Mouse (Mus musculus) common myeloid progenitor, adult 5-6 weeks (primary cell): Measurements from ENCODE around the gene Dvl2. TPM values are rescaled to one million over a fixed set of nuclear protein-coding genes. Genes with fewer than 3 reads are reported as not detected.

Experiments used
- ATAC-seq: replicated peaks from 2 replicates; pipeline ENCODE4 v1.8.0; 2016; ENCODE audit warnings: low read depth, mild to moderate bottlenecking, moderate TSS enrichment, inconsistent platforms; ENCODE audit not compliant: poor library complexity, severe bottlenecking
- total RNA-seq: library from RNA; stranded (forward); fragments of 200-1000, 187-1606 nt; gene quantifications from 2 replicates; pipeline ENCODE4 v1.2.3, GENCODE M21; 2017

The Dvl2 gene
- total RNA-seq, 1 experiment from 2014 or later: 13.1 TPM

DNA sequence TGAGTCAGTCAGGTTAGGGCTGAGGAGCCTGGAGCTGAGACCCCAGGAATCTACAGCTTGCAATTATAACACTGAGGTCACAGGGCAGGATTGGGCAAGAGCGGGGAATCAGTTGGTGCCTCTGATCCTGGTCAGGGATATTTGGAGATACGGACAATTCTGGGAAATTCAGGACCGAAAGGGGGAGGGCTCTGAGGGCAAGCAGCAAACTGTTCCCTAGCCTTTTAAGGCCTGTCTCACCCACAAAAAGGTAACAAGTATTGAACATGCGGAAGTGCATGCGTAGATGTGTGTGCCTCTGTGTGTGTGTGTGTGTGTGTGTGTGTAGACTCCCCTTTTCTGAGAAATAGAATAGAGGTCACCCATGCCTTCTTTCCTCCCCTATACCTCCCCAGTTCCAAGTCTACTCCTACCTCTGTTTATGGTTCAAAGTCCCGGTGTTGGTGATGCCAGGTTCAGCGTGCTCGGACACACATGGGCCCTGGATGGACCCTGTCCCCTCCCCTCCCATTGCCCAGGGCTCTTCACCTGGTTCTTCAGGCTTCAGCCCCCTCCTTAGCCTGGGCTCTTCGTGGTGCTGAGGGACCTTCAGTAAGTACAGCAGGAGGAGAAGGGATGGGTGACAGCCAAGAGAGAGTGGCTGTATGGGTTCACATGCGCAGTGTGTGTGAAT lies 53.6 kb downstream of the Dvl2 start, which contains the start of gene Asgr1:
Asgr1 (plus strand) TSS at position 188 of the 673 bp plus-strand sequence.
- no peak for ATAC-seq

DNA sequence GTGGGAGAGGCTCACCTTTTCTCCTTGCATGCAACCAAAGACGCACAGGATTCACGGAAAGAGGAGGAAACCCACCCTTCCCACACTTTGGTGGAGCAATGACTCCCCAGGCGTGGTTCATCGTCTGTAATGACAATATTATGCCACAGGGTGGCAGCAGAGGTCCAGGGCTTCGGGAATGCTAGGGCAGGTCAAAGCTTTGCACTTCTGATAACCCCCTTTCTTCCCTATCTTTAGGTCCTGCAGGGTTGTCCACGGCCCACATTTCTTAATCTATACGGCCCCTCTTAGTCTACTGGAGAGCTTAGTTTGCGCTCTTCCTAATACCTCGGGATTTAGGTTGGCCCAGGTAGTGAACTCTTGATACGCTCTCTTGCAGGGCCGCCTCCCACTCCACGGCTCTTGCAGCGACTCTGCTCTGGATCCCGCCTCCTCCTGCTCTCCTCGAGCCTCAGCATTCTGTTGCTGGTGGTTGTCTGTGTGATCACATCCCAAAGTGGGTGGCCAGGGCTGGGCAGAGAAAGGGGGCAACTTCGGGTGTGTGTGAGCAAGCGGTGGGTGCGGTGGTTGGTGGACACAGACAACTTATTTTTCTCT lies 55.3 kb downstream of the Dvl2 start:
- peak; percentile 94 for ATAC-seq

DNA sequence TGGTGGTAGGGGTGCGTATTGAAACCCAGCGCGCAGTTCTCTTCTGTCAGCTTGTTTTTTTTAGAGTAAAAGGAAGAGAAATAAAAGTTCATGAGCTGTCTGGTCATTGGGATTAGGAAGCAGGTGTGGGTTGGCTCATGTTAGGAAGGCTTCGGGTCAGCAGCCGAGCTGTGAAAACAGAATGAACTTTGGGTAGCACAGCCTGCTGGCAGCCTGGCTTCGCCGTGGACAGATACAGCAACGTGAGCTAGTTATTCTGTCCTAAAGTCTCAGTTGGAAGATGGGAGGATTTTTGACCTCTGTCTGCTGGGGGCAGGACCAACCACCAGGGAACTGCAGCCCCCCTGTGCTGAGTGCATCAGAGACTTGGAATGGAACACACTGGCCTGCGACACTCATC lies 57.4 kb downstream of the Dvl2 start:
- ATAC-seq: no peak

DNA sequence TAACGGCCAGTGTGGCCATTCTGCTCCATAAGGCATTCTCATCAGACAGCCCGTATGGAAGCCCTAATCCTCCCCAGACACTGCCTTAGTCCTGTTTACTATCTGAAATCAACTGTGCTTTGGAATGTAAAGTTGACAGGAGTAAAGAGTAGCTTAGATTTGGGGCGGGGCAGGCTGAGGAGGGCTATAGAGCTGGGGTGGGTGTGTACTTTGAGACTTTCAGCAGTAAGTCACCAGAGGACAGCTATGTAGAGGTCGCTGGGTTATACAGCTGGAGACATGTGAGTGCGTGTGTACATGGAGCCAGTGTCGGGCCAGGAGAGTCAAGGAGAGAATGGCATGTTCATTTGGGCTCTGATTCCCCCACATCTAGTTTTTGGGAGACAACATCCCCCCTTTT lies 59.5 kb downstream of the Dvl2 start:
- no peak for ATAC-seq

Other genes with a start within 250 kb of the Dvl2 start
- 59.3 and 132 TPM in 2 replicates for gene Polr2a, start 242.0 kb upstream of the Dvl2 start, total RNA-seq
- gene Slc35g3, start 238.6 kb upstream of the Dvl2 start, total RNA-seq: not detected in 2 replicates
- 2.2 and 2.6 TPM in 2 replicates for gene Zbtb4, start 234.7 kb upstream of the Dvl2 start, total RNA-seq
- gene Chrnb1, start 204.7 kb upstream of the Dvl2 start, total RNA-seq: 0.27 and 1.5 TPM in 2 replicates
- 2.5 TPM in 1 of 2 replicates, not detected in the other for gene Fgf11, start 198.7 kb upstream of the Dvl2 start, total RNA-seq
- not detected in 2 replicates for gene Tmem102, start 195.0 kb upstream of the Dvl2 start, total RNA-seq
- gene Gm39566, start 185.3 kb upstream of the Dvl2 start, total RNA-seq: not detected in 2 replicates
- gene Spem2, start 182.1 kb upstream of the Dvl2 start, total RNA-seq: not detected in 2 replicates
- not detected in 2 replicates for gene Spem1, start 178.4 kb upstream of the Dvl2 start, total RNA-seq
- 6.5 and 8.6 TPM in 2 replicates for gene Nlgn2, start 162.8 kb upstream of the Dvl2 start, total RNA-seq
- gene Tmem256, start 162.1 kb upstream of the Dvl2 start, total RNA-seq: 245 and 258 TPM in 2 replicates
- gene Plscr3, start 154.2 kb upstream of the Dvl2 start, total RNA-seq: 24.6 and 31.0 TPM in 2 replicates
- not detected in 2 replicates for gene Tnk1, start 141.9 kb upstream of the Dvl2 start, total RNA-seq
- not detected in 2 replicates for gene Tmem95, start 122.6 kb upstream of the Dvl2 start, total RNA-seq
- 0.39 and 0.50 TPM in 2 replicates for gene Kctd11, start 119.2 kb upstream of the Dvl2 start, total RNA-seq
- 73.1 and 81.7 TPM in 2 replicates for gene Acap1, start 105.1 kb upstream of the Dvl2 start, total RNA-seq
- 5.5 and 5.9 TPM in 2 replicates for gene 2810408A11Rik, start 99.6 kb upstream of the Dvl2 start, total RNA-seq
- 26.9 and 32.3 TPM in 2 replicates for gene Neurl4, start 99.5 kb upstream of the Dvl2 start, total RNA-seq
- gene Gps2, start 86.7 kb upstream of the Dvl2 start, total RNA-seq: 42.0 and 78.8 TPM in 2 replicates
- 854 and 864 TPM in 2 replicates for gene Eif5a, start 78.6 kb upstream of the Dvl2 start, total RNA-seq
- not detected in 2 replicates for gene Ybx2, start 64.8 kb upstream of the Dvl2 start, total RNA-seq
- gene Slc2a4, start 52.4 kb upstream of the Dvl2 start, total RNA-seq: 0.78 TPM in 1 of 2 replicates, not detected in the other
- not detected in 2 replicates for gene Cldn7, start 35.8 kb upstream of the Dvl2 start, total RNA-seq
- gene Ctdnep1, start 19.4 kb upstream of the Dvl2 start, total RNA-seq: 22.1 and 47.1 TPM in 2 replicates
- 41.2 and 47.0 TPM in 2 replicates for gene Elp5, start 18.1 kb upstream of the Dvl2 start, total RNA-seq
- 163 and 255 TPM in 2 replicates for gene Gabarap, start 9.5 kb upstream of the Dvl2 start, total RNA-seq
- gene Phf23, start 4.8 kb upstream of the Dvl2 start, total RNA-seq: 40.9 and 59.2 TPM in 2 replicates
- gene Acadvl, start 14.8 kb downstream of the Dvl2 start, total RNA-seq: 43.7 and 46.0 TPM in 2 replicates
- 3.0 and 5.2 TPM in 2 replicates for gene Dlg4, start 16.3 kb downstream of the Dvl2 start, total RNA-seq
- gene Asgr1, start 53.5 kb downstream of the Dvl2 start, total RNA-seq: 0.82 TPM in 1 of 2 replicates, not detected in the other
- gene Asgr2, start 92.0 kb downstream of the Dvl2 start, total RNA-seq: not detected in 2 replicates
- gene Mgl2, start 129.7 kb downstream of the Dvl2 start, total RNA-seq: 1.1 and 1.5 TPM in 2 replicates
- 7.7 and 7.9 TPM in 2 replicates for gene Clec10a, start 155.6 kb downstream of the Dvl2 start, total RNA-seq
- gene Slc16a11, start 212.2 kb downstream of the Dvl2 start, total RNA-seq: 0.49 and 0.78 TPM in 2 replicates
- 4.1 and 4.8 TPM in 2 replicates for gene Slc16a13, start 220.5 kb downstream of the Dvl2 start, total RNA-seq
- 0.41 and 0.82 TPM in 2 replicates for gene Bcl6b, start 229.2 kb downstream of the Dvl2 start, total RNA-seq
- gene 0610010K14Rik, start 237.3 kb downstream of the Dvl2 start, total RNA-seq: 43.5 and 49.9 TPM in 2 replicates
- not detected in 2 replicates for gene Gm21988, start 239.2 kb downstream of the Dvl2 start, total RNA-seq
- 25.7 and 49.9 TPM in 2 replicates for gene Rnasek, start 239.2 kb downstream of the Dvl2 start, total RNA-seq